Mouse (Mus musculus) olfactory bulb, adult 2 months (tissue): Measurements from ENCODE around the gene Map2k7.

Experiments
- CTCF ChIP-seq: fragments of 200-500 bp; IDR thresholded peaks from 2 replicates; pipeline ENCODE4 v1.5.1; 2012; ENCODE audit warnings: low read depth, mild to moderate bottlenecking, low read length, moderate library complexity; ENCODE audit not compliant: insufficient read depth
- POLR2A ChIP-seq: fragments of 200-500 bp; IDR thresholded peaks from 2 replicates; pipeline ENCODE4 v1.6.1; 2012; ENCODE audit warnings: mild to moderate bottlenecking, low read depth, low read length, moderate library complexity; ENCODE audit not compliant: insufficient read depth

DNA sequence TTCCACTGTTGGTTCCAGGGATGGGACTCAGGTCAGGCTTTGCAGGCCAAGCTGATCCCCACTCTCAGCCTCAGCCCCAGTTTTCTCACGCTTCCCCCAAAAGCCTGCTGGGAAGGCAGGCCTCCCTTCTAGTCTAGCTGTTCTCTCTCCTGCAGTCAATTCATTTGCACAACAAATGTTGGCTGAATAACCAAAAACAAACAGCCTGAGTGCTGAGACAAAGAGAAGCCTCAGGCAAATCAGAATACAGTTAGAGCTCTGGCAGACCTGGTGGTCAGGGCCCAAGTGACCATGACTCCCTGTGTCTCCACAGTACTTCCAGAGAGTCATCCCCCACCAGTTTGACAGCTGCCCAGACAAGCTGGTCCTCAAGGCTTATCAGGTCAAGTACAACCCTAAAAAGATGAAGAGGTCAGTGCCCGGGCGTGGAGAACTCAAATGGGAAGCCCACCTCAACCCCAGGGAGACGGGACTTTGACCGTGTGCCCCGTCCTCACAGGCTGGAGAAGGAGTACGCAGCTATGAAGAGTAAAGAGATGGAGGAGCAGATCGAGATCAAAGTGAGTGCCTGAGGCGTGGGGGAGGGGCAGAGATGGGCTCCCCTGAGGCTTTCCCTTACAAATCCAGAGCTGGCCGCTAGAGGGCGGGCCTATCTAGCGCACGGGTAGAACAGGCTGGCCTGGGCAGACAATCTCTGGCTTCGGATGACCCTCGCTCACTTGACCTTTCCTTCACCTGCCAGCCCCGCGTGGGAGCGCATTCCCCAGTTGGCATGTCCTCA, 45.5 kb upstream of the Map2k7 start:
- TF ChIP-seq POLR2A (no peak), CTCF (peak; percentile 92)
